Comparison of ENCODE assay signal across 8 mouse cellular contexts in genomic region chr11:72689551-72690510, GRCm38 (mm10). TPM values are rescaled to one million over a fixed set of nuclear protein-coding genes. Genes with fewer than 3 reads are reported as not detected.
DNase-seq lines count a peak whose midpoint lies in the region; ATAC-seq and TF ChIP-seq lines count a peak whose summit lies in the region.

Gene Ankfy1 (plus strand): TSS chr11:72690006.

- peaks cover 11% of the 10 kb centered on the region; the same call in 1 of the 2 replicates for H3K4me1 ChIP-seq in hindbrain, postnatal 0 days (ENCODE audit: insufficient read depth, low read length)

- ATAC-seq in common myeloid progenitor, adult 5-6 weeks (replicated peaks; ENCODE audit: low read depth, poor library complexity, severe bottlenecking) = peak; percentile 94
- peak; percentile 98 for ATAC-seq in hindbrain, postnatal 0 days
- peak; percentile 95 for ATAC-seq in megakaryocyte, adult 5-6 weeks (ENCODE audit: poor library complexity, severe bottlenecking)

- peak within 1 kb of the TSS; percentile 84 for H3K4me2 ChIP-seq in hindbrain, postnatal 0 days (ENCODE audit: low read depth, low read length)

- peak; percentile 97 for DNase-seq in ZHBTc4 (ENCODE audit: low read depth, low spot score)
- DNase-seq in gastrocnemius, adult 2 months = peak; percentile 97
- DNase-seq in hindbrain, postnatal 0 days (ENCODE audit: low spot score) = peak; percentile 97
- DNase-seq in left cerebral cortex, adult 2 months (ENCODE audit: extremely low spot score in 1 of 2, low spot score in 2 of 2) = peak; percentile 92 to 94
- peak; percentile 95 to 97 for DNase-seq in right cerebral cortex, adult 2 months (ENCODE audit: low spot score in 2 of 2)
- peak; percentile 99 for DNase-seq in urinary bladder, postnatal 14 days (ENCODE audit: low spot score)

- H3K36me3 ChIP-seq in hindbrain, postnatal 0 days (ENCODE audit: insufficient read depth, low read length) = no peaks in the 10 kb centered on the region

- no peaks in the 10 kb centered on the region for H3K27me3 ChIP-seq in hindbrain, postnatal 0 days (ENCODE audit: insufficient read depth, low read length)

- intact Hi-C loops in gastrocnemius, adult 2 months (cut with DNase I) = no loop called here
- intact Hi-C loops in left cerebral cortex, adult 2 months (cut with DNase I) = loop anchor here (2.0 kb wide), 1 partner anchor 83 kb away; the partner anchor contains the start of gene Ube2g1

- peak within 1 kb of the TSS; percentile 93 for H3K9ac ChIP-seq in hindbrain, postnatal 0 days (replicated peaks; ENCODE audit: low read length)

- H3K9me3 ChIP-seq in hindbrain, postnatal 0 days (ENCODE audit: low read length) = no peaks in the 10 kb centered on the region

- no peak for TF ChIP-seq CTCF in gastrocnemius, adult 2 months (IDR thresholded peaks at IDR 0.05)
- no peak for TF ChIP-seq CTCF in hindbrain, postnatal 0 days (IDR thresholded peaks at IDR 0.05; ENCODE audit: low read depth)
- no peak for TF ChIP-seq CTCF in left cerebral cortex, adult 2 months (IDR thresholded peaks at IDR 0.05)

- WGBS in hindbrain, postnatal 0 days = under 1% methylated on average over 56 of the region's 56 CpGs

- peak within 1 kb of the TSS; percentile 92 for H3K27ac ChIP-seq in gastrocnemius, adult 2 months
- peak within 1 kb of the TSS; percentile 93 for H3K27ac ChIP-seq in hindbrain, postnatal 0 days
- peak within 1 kb of the TSS; percentile 95 for H3K27ac ChIP-seq in left cerebral cortex, adult 2 months

- H3K4me3 ChIP-seq in gastrocnemius, adult 2 months = peak within 1 kb of the TSS; percentile 87
- peak within 1 kb of the TSS; percentile 89 for H3K4me3 ChIP-seq in hindbrain, postnatal 0 days (ENCODE audit: low read length)
- peak within 1 kb of the TSS; percentile 90 for H3K4me3 ChIP-seq in left cerebral cortex, adult 2 months

RNA-seq across cellular contexts. Expression of gene Ankfy1, which starts in this region (rescaled TPM):
- 32.6 and 38.1 TPM in 2 replicates for total RNA-seq in common myeloid progenitor, adult 5-6 weeks (2017)
- total RNA-seq in gastrocnemius, adult 2 months (2021) = 10 to 100 TPM in 1 of 2 experiments, 1 to 10 TPM in 1; 8.5 to 10.4 TPM
- total RNA-seq in hindbrain, postnatal 0 days (2014; rRNA removed) = 42.8 and 45.2 TPM in 2 replicates
- 15.5 and 16.0 TPM in 2 replicates for polyA plus RNA-seq in hindbrain, postnatal 0 days (2015; fragmentation: Nextera tagmentation; extraction: Ambion mirVana)
- 10 to 100 TPM; 34.4 to 35.4 TPM for total RNA-seq in left cerebral cortex, adult 2 months (2021)
- total RNA-seq in megakaryocyte, adult 5-6 weeks (2015) = 48.0 and 51.3 TPM in 2 replicates
- 51.5 and 56.5 TPM in 2 replicates for total RNA-seq in megakaryocyte, adult 5-6 weeks (2017)

Comparison
In these comparisons a context has a peak if more than half of its experiments do, and no peak if none do; other contexts are left out.
1. Peak in every context shown above with its lines: DNase-seq, ATAC-seq, H3K4me3 ChIP-seq and H3K27ac ChIP-seq.